Mouse (Mus musculus): Measurements from ENCODE around the gene Anxa2. TPM values are rescaled to one million over a fixed set of nuclear protein-coding genes. Genes with fewer than 3 reads are reported as not detected.

Anxa2 gene
- total RNA-seq, 2 experiments from 2014 or later, result 111 to 112 TPM

DNA sequence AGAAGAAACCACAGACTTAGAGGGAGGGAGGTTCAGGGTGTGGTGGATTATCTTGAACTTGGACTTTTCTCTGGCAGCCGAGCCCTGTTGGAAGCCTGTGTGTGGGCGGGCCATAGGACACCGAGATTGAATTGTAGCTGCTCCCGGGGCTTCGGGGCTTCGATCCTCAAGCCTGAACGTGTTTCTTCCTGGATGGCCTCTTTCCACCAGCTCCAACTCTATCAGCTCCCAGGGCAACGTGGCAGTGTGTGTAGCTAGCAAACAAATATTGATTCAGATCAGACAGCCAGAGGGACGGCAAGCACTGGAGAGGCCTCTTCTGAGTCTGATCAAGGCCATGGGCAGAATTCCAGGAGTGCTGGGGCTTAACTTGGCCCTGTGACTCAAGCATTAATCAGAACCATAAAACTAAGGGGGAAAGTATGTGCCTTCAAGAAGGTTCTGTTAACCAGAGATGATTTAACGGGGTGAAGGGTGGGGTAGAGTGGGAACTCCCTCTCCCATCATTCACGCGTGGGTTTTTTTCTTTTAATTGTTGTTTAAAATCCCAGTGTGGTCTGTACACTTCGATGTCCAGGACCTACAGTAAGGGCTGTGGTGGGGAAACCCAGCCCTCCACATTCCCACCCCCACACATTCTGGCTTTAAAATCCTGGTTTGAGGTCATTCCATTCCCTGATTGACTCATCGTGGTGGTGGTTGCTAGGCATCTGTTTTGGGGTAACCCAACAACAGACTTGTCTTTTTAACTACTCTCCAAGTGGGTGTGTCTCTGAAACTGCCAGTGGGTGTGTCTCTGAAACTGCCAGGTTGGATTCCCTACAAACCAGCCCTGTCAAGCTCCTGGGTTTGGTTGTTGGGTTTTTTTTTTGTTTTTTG lies 4.6 kb downstream of the Anxa2 start:
- peak; percentile 22; the same call in 1 of the 2 replicates for ATAC-seq (replicated peaks; ENCODE audit: poor library complexity)

DNA sequence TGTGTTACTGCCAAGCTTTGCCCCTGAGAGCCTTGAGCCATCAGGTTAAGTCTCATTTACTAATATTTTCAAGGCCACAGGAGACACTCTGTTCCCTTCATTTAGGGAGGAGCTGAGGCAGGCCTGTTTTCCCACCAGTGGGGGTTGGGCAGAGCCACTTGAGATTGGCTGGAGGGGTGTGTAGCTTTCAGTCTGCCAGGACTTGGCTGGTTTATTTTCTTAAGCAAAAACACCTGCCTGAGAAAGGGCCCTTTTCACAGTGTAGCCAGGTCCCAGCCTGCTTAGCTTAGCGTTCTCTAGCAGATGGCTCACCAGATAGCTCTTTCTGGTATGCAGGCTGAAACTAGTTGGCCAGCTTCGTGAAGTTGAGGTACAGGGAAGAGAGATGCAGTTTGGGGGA lies 5.6 kb downstream of the Anxa2 start:
- no peak; the same call in 1 of the 2 replicates for ATAC-seq (replicated peaks; ENCODE audit: poor library complexity)

DNA sequence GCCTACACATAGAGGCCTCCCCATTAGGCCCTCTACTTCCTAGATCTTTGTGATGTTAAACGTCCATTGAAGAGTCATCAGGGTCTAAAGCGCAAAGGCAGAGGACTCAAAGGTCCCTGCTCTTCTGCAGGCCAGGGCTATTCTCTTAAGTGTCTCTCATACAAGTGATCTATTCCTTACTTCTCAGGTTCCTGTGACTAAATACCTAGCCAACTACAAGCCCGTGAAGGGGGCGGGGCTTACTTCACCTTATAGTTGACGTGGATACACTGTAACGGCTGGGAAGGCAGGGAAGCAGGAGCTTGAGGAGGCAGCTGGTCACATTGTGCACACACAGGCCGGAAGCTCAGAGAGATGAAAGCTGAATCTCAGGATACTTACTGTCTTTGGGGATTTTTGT lies 6.5 kb downstream of the Anxa2 start:
- no peak for ATAC-seq (replicated peaks; ENCODE audit: poor library complexity)

DNA sequence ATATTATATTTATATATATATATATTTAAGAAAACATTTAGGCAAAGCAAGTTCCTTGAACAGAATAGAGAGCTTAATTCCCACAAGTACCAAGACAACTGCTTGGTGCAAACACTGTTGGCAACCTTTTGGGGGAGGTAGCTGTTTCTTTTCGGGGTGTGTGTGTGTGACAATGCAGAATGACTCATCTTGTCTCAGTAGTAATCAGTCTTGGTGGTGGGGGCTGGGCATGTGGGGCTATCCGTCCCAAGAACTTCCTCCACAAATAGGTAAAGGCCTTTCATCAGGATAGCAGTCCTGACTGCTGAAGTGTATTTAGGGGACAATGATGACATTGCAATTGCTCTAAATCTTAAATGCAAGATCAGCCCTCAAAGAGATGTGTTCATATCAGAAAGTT lies 9.6 kb downstream of the Anxa2 start:
- ATAC-seq (replicated peaks; ENCODE audit: poor library complexity), result no peak

DNA sequence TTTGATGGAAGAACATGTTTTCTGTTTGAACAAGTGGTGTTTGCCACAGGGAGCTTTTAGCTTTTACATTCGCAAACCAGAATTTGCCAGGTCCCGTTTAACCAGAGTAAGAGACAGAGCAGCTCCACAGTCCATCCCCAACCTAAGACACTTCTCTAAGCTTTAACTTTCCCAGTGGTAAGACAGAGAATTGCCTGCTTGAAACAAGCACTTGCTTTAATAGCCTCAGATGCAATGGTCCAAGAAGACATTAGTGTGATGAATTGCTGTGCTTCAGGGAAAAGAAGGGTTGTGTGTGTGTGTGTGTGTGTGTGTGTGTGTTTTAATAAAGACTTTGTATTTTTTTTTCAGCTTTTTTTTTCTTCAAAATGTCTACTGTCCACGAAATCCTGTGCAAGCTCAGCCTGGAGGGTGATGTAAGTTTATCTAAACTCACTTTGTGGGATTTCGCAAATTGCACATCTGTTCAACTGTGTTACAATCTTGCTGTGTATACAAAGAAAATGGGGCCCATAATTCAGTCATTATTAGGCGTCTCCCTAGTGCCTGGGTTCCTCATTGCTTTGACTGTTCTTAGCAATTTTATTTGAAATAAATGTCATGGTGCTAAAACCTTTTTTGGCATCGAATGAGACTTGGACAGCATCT lies 10.8 kb downstream of the Anxa2 start:
- ATAC-seq (replicated peaks; ENCODE audit: poor library complexity), result peak; percentile 58

DNA sequence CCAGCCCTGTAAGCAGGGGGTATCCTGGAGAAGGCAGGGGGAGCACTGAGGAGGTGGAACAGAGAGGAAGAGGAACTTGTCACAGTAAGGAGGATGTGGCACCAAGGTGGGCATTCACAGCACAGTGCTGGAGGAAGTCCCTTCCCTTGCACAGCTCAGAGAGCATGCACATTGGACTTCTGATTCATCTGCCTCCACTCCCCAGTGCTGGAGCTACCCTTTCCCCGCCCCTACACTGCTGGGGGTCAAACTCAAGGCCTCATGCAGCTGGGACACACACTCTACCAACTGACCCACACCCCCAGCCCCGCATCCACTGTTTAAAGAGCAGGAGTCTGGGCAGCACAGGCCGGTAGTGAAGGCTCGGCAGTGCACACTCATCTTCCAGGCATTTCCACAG lies 12.7 kb downstream of the Anxa2 start:
- ATAC-seq (replicated peaks; ENCODE audit: poor library complexity), result peak; percentile 81

DNA sequence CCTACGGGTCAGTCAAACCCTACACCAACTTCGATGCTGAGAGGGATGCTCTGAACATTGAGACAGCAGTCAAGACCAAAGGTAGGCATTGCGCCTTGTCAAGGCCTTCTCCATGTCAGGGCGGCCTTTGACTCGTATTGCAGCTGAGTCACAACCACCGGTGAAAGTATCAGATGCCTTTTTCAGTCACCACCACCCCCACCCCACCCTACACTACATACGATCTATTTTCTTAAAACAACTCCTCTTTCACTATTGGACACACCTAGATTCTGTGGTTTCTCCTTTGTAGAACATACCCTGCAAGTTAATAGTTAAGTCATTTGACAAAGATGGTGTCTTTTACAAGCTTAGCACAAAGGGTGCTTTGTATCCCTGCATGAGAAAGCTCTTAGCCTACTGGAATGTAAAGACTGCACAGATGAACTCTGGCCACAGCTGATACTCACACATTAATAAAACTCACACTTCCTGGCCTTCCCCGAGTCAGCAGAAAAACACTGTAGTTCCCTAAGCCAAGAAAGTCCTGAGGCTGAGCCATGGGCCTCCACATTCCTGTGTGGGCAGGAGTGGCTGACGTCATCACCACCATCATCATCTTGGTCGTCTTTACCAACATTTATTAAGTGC lies 14.0 kb downstream of the Anxa2 start:
- ATAC-seq (replicated peaks; ENCODE audit: poor library complexity), result no peak

DNA sequence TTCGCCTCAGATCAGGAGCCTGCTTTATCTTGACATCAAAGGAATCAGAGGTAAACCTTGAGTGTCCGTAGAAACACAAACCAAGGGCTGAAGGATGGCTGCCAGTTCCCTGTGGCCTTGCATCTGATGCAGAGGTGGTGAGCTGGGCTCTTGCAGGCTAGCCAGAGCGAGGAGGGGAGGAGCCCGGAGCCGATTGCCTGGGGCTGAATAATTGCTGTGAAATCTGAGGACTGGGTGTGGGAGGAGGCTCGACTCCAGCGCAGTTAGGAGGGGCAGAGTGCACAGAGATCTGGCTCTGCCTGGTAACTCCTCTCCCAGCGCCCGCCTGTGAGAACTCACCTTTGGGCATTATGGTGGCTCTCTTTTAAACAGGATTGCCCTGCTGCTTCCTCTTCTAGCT lies 15.6 kb downstream of the Anxa2 start:
- no peak for ATAC-seq (replicated peaks; ENCODE audit: poor library complexity)

DNA sequence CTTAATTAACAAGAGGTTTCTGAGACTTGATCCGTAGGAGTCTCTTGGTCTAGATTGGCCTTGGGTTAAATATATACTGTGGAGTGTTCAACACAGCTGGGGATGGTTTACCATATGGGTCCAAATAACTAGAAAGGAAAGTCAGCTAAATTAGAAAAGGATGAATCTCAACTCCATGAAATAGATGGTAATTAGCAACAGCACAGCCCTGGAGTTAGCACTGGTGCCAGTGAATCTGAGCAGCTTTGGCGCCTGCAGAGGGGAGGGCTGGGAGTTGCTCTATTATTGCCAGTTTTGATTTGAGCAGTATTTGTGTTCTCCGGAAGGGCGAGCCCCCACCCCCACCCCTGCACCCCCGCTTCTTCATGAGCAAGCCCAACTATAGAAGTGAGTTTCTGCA lies 16.9 kb downstream of the Anxa2 start:
- ATAC-seq (replicated peaks; ENCODE audit: poor library complexity), result no peak

DNA sequence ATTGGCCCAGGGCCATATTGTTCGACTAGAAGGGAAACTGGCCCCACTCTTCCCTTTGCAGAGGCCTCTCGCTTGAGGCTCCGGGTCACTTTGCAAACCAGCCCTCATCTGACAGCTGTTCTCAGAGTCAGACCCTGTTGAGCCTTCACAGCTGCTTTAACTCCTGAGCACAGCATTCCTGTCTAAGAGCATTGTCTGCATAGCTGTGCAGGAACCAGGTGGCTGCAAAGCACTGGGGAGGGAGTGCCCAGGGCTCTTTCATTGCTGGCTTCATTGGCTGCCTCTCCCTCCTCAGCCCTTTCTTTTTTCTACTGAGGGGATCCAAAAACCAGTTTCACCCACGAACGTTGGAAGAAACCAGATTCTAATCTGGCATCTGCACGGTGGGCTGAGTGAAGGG lies 17.5 kb downstream of the Anxa2 start:
- no peak for ATAC-seq (replicated peaks; ENCODE audit: poor library complexity)

DNA sequence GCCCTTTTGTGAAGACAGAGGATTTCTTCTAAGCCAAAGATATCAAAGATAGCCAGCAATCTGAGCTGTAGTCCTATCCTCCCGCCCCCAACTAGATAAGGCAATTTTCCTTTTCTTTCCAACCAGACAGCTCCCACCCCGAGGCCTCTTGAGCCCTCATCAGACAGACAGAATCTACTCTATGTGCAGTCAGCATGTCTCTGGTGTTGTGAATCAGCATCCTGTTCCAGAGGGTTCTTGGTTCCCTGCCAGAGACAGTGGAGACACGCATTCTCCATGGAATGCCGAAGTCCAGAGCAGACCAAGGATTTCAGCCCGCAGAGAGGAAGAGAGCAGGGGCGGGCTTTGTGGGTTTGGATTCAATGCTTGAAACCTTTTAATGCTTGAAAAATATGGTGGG lies 19.3 kb downstream of the Anxa2 start:
- no peak for ATAC-seq (replicated peaks; ENCODE audit: poor library complexity)

DNA sequence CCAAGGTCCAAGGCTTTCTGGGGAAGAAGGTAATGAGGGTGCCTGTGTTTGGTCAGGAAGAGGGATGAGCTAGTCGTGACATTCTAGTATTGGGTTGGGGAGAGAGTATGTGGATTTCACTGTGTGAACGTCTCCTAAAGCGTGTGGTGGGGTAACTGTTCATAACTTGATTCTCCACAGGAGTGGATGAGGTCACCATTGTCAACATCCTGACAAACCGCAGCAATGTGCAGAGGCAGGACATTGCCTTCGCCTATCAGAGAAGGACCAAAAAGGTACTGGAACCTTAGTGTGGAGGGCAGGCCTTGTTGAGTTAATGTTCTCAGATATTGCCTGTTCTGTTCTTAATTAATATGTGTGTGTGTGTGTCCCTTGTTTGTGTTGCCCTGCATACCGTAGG lies 22.5 kb downstream of the Anxa2 start:
- no peak for ATAC-seq (replicated peaks; ENCODE audit: poor library complexity)

DNA sequence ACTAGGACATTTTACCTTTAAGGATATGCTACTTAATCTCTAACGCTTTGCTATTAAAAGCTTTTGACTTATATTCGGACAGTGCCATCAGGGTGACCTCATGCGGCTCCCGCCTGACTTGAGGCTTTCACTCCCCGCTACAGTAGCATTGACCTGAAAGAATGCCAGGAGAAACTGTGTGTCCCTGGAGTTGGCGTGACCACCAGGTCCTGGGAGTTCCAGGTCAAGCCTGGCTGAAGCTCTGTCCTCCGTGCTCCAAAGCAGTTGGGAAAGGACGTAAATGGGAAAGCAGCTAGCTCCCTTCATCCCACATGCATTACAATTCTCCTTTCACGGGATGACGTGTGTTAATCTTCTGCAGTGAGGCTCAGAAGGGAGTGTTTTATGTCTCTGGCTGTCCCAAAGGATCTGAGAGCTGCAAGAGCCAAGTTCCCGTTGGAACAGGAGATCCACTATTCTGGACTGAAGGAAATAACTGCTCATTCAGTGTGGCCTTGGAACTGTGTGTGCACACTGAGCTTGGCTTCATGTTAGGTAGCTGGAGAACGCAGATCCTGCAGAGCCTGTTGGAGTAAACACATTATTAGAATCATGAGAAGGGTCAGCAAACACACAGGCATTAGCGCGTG lies 23.9 kb downstream of the Anxa2 start:
- ATAC-seq (replicated peaks; ENCODE audit: poor library complexity), result no peak

DNA sequence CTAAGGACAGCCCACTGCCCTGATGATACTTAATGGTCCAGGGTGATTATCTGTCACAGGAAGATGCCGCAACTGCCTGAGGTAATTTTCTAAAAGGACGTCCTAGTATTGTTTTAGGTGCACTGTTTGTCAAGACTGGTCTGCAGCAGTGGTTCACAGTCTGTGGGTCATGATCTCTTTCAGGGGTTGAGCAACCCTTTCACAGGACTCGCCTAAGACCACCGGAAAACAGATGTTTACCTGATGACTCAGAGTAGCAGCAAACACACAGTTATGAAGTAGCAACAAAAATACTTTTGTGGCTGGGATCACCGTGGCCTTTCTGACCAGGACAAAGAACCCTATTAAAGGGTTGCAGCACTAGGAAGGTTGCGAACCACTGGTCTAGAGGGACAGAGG lies 24.4 kb downstream of the Anxa2 start:
- no peak for ATAC-seq (replicated peaks; ENCODE audit: poor library complexity)

DNA sequence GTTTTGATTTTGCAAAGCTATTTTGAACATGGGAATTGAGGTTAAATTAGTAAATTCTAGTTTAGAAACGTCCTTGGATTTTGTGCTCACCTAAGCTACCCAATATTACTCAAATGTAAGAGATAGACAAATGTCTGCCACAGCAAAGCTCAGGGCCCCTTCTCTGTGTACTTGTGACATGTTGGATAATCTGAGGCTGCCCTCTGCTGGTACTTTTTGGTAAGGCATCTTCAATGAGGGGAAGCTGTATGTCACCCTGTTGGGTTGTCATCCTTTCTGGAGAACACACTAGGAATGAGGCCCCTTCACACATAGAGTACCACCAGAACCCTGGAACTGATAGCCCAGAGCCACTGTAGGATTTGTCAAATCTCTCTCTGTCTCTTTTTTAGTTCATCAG lies 26.9 kb downstream of the Anxa2 start:
- ATAC-seq (replicated peaks; ENCODE audit: poor library complexity), result peak; percentile 92

DNA sequence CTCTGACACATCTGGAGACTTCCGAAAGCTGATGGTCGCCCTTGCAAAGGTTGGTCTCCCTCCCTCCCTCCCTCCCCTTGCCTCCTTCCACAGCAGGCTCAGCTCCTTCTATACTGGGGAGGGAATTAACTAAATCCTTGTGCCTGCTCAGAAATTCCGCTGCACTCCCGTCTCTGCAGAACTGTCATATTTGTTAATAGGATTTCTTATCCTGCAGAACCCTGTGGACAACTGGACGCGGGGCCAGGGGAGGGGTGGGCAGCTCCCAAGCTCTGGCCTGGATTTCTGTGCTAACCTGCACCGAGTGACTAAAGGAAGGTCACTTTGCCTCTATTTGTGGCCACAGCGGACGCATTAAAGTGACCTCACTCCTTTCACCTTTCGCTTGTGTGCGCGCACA lies 30.4 kb downstream of the Anxa2 start:
- no peak for ATAC-seq (replicated peaks; ENCODE audit: poor library complexity)

DNA sequence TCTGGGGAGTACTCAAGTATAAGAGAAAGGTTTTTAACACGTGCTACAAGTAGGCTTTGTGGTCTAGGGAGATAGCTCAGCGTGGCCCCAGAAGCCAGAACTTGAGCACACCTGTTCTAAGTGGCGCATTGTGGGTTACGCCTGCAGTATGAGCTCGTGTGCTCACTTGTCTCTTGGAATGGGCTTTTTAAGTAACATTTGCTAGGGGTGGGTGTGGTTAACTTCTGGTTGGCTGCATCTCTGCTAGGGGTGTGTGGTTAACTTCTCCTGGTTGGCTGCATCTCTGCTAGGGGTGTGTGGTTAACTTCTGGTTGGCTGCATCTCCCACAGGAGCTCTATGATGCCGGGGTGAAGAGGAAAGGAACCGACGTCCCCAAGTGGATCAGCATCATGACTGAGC lies 32.7 kb downstream of the Anxa2 start:
- ATAC-seq (replicated peaks; ENCODE audit: poor library complexity), result no peak

DNA sequence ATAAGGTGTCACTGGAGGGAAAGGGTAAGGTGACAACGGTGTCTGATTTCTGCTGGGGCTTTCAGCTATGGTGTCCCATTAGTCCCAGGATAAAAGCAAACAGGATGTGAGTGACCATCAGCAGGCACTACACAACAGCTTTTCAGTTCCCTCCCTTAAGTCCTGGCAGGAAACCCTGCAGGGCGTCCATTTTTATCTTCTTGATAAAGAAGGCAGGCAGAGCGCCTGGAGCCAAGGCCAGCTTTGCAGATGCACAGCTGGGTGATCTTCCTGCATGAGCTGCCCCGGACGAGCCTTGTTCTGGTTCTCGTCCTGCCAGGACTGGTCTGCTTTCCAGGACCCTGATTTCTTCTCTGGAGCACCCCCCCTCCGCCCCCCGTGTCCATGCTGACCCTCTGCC lies 35.1 kb downstream of the Anxa2 start:
- no peak for ATAC-seq (replicated peaks; ENCODE audit: poor library complexity)

DNA sequence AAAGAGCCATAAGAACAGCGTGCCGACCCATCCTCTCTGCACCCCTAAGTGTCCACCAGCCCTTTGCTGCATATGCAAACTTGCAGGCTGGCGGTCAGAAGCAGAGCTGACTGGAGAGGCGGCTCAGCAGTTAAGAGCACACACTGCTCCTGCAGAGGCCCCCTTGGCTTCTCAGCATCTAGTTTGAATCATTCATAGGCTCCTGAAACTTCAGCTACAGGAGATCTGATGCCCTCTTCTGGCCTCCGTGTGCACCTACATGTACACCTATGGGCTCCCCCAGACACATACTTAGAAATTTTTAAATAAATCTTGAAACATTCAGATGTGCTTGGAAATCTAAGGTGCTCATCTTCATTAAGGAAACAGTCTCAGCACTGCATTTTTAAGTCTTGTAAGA lies 35.6 kb downstream of the Anxa2 start:
- no peak for ATAC-seq (replicated peaks; ENCODE audit: poor library complexity)

DNA sequence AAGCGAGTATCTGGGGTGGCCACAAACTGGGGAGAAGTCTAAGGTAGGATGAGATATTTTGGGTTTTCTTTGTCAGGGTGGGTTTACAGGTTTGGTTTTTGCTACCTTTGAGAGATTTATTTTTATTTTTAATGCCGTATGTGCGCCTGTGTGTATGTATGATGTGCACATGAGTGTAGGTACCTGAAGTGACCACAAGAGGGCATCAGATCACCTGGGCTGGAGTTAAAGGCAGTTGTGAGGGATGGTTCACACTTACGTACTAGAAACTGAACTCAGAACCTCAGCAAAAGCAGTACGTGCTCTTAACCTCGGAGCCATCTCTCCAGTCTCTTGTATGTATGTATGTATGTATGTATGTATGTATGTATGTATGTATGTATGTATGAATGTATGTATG lies 39.4 kb downstream of the Anxa2 start:
- no peak for ATAC-seq (replicated peaks; ENCODE audit: poor library complexity)

DNA sequence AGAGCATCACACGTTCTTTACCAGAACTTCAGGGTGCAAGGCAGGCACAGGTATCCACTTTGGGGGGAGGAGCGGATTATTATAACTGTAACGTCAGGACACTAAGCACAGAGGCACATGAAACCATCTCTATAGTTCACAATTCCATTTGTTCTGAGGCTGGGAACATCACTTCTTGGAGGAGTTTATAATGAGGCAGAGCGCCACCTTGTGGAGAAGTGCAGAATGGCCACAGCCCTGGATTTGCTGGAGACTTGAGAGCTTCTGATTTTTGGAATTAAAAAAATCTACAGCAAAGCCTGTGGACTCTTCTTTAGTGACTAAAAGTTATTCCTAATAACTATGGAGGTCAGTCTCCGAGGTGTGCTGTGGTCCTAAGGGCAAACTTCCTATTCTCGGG lies 49.1 kb downstream of the Anxa2 start:
- peak; percentile 55; the same call in 1 of the 2 replicates for ATAC-seq (replicated peaks; ENCODE audit: poor library complexity)

DNA sequence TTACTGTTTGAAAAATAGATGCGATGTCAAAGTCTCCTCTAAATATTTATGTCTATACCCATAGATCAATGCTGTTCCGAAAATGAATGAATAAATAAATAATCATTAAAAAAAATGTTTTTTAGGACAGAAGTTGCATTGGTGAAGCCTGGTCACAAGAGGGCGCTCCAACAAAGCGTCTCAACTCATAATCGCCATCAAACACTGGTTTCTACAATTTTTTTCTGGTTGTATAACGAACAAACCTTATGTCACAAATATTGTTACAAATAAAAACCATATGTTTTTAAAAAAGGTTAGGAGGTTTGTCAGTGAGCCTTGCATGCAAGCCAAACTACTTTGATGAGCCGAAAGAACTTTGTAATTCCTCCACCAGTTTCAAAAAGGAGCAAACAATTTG lies 52.2 kb downstream of the Anxa2 start:
- 0 out of 2 replicates have a peak, but pooled peaks have one; percentile 37 for ATAC-seq (replicated peaks; ENCODE audit: poor library complexity)

Measured in megakaryocyte progenitor cell, adult 5-6 weeks (primary cell).